In the genomic region with DNA sequence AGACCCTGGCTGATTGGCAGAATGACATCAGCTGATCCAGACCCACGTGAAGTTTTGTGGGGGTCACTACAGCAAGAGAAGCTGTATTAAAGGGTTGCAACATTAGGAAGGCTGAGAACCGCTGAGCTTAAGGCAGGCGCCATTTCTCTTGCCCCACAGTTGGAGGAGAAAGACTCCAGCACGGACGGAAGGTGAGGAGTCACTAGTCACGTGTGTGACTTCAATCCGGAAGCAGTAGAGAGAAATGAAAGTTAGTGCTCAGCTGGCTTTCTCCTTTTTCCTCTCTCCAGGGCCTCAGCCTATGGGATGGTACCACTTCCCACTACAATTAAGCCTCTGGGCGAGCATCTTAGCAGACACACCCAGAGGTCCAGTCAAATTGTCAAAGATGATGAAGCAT, we compare ENCODE assay signal across 25 mouse cellular contexts. TPM values are rescaled to one million over a fixed set of nuclear protein-coding genes. Genes with fewer than 3 reads are reported as not detected.
A peak's percentile ranks its signal among the peaks of the same experiment; 100 is the strongest.
DNase-seq lines count a peak whose midpoint lies in the region; ATAC-seq and TF ChIP-seq lines count a peak whose summit lies in the region.
"Had no signal": no experiment of that assay in that cellular context is flagged by ENCODE, and none has a peak within 500 bp of the region (broad histone marks: within the 10 kb centered on the region; RNA-seq: fewer than 3 reads in every experiment).

No protein-coding gene starts in this region.

- in situ Hi-C loops in CH12.LX (cut with MboI; ENCODE audit: low pct_ligation_motif_present, low pct_unique_long_range_greater_than_20kb, low sequenced_read_pairs), result loop anchor here (5.0 to 10.0 kb wide), 3 partner anchors 50 to 228 kb away; no protein-coding TSS in a partner anchor

- no peak for TF ChIP-seq POLR2A in CH12.LX (IDR thresholded peaks at IDR 0.05; ENCODE audit: low read depth, low read length)

- no peaks in the 10 kb centered on the region for H3K36me3 ChIP-seq in forebrain, embryonic 11.5 days (ENCODE audit: control insufficient read depth, insufficient read depth, low read length)
- H3K36me3 ChIP-seq in forebrain, embryonic 10.5 days (replicated peaks), result no peaks in the 10 kb centered on the region
- H3K36me3 ChIP-seq in kidney, embryonic 15.5 days, result no peaks in the 10 kb centered on the region
- no peaks in the 10 kb centered on the region for H3K36me3 ChIP-seq in CH12.LX (replicated peaks in 1 of 2; ENCODE audit: control insufficient read depth in 1 of 2, insufficient read depth in 1 of 2, low read length in 1 of 2)
- H3K36me3 ChIP-seq: forebrain, embryonic 12.5 days; forebrain, embryonic 15.5 days; G1E; heart, embryonic 12.5 days; heart, embryonic 15.5 days; hindbrain, embryonic 10.5 days; hindbrain, embryonic 13.5 days had no signal

- TF ChIP-seq CTCF in CH12.LX (conservative IDR thresholded peaks at IDR 0.05 in 1 of 2, IDR thresholded peaks at IDR 0.05 in 1 of 2; ENCODE audit: low read depth in 2 of 2, low read length in 2 of 2), result no peak

- no peak overlapping the region for H3K4me2 ChIP-seq in forebrain, embryonic 11.5 days (ENCODE audit: low read depth, low read length, severe bottlenecking)
- no peak overlapping the region for H3K4me2 ChIP-seq in kidney, embryonic 15.5 days
- H3K4me2 ChIP-seq in CH12.LX (ENCODE audit: insufficient read depth, low read depth, poor library complexity, severe bottlenecking), result no peak overlapping the region
- H3K4me2 ChIP-seq: forebrain, embryonic 12.5 days; forebrain, embryonic 15.5 days; heart, embryonic 12.5 days; heart, embryonic 15.5 days; hindbrain, embryonic 13.5 days had no signal

- no peaks in the 10 kb centered on the region for H3K79me2 ChIP-seq in CH12.LX (replicated peaks; ENCODE audit: control insufficient read depth, extremely low read depth, insufficient read depth, poor library complexity, severe bottlenecking)

- H3K9me3 ChIP-seq in forebrain, embryonic 11.5 days (ENCODE audit: control insufficient read depth, low read length), result no peaks in the 10 kb centered on the region
- H3K9me3 ChIP-seq in forebrain, embryonic 10.5 days, result no peaks in the 10 kb centered on the region
- no peaks in the 10 kb centered on the region for H3K9me3 ChIP-seq in kidney, embryonic 15.5 days (replicated peaks)
- H3K9me3 ChIP-seq in CH12.LX (replicated peaks; ENCODE audit: low read length), result no peaks in the 10 kb centered on the region
- H3K9me3 ChIP-seq: forebrain, embryonic 12.5 days; forebrain, embryonic 15.5 days; G1E; heart, embryonic 12.5 days; heart, embryonic 15.5 days; hindbrain, embryonic 10.5 days; hindbrain, embryonic 13.5 days had no signal

- TF ChIP-seq EP300 in CH12.LX (IDR thresholded peaks at IDR 0.05; ENCODE audit: low read length), result no peak

- no peak for TF ChIP-seq RAD21 in CH12.LX (IDR thresholded peaks at IDR 0.05; ENCODE audit: low read depth, low read length)

- 85% methylated on average over 8 of the region's 8 CpGs for WGBS in forebrain, embryonic 11.5 days
- WGBS in forebrain, embryonic 10.5 days, result 90% methylated on average over 8 of the region's 8 CpGs
- 87% methylated on average over 8 of the region's 8 CpGs for WGBS in kidney, embryonic 15.5 days

- no peak for ATAC-seq in forebrain, embryonic 11.5 days (replicated peaks; ENCODE audit: low FRiP score)
- no peak for ATAC-seq in kidney, embryonic 15.5 days (replicated peaks; ENCODE audit: low FRiP score)
- peak; percentile 76 for ATAC-seq in megakaryocyte, adult 5-6 weeks (ENCODE audit: poor library complexity, severe bottlenecking)
- ATAC-seq: forebrain, embryonic 15.5 days; hindbrain, embryonic 16.5 days; inflammation-experienced regulatory T-cells, adult 6 months had no signal

- no peak overlapping the region for H3K4me3 ChIP-seq in forebrain, embryonic 11.5 days (ENCODE audit: low read depth, low read length)
- H3K4me3 ChIP-seq in forebrain, embryonic 10.5 days, result no peak overlapping the region
- no peak overlapping the region for H3K4me3 ChIP-seq in kidney, embryonic 15.5 days (replicated peaks)
- no peak overlapping the region for H3K4me3 ChIP-seq in CH12.LX (replicated peaks in 1 of 3; ENCODE audit: low read depth in 2 of 3, low read length in 2 of 3, poor library complexity in 1 of 3)
- H3K4me3 ChIP-seq: forebrain, embryonic 12.5 days; forebrain, embryonic 15.5 days; heart, embryonic 12.5 days; heart, embryonic 15.5 days; hindbrain, embryonic 10.5 days; hindbrain, embryonic 13.5 days had no signal

- dilution Hi-C loops in CH12.LX (cut with MboI; ENCODE audit: extremely low pct_ligation_motif_present, extremely low pct_unique_long_range_greater_than_20kb, low sequenced_read_pairs), result no loop called here

- no peak overlapping the region for H3K27ac ChIP-seq in forebrain, embryonic 11.5 days (ENCODE audit: low read depth, low read length)
- H3K27ac ChIP-seq in forebrain, embryonic 10.5 days, result no peak overlapping the region
- H3K27ac ChIP-seq in kidney, embryonic 15.5 days, result peak overlapping the region; percentile 68; the same call in 1 of the 2 replicates
- no peak overlapping the region for H3K27ac ChIP-seq in CH12.LX (ENCODE audit: insufficient read depth, low read depth)
- H3K27ac ChIP-seq: forebrain, embryonic 12.5 days; forebrain, embryonic 15.5 days; heart, embryonic 15.5 days; hindbrain, embryonic 10.5 days; hindbrain, embryonic 13.5 days had no signal

- no peak overlapping the region for H3K9ac ChIP-seq in forebrain, embryonic 11.5 days (ENCODE audit: low read length)
- H3K9ac ChIP-seq in kidney, embryonic 15.5 days, result no peak overlapping the region
- H3K9ac ChIP-seq in CH12.LX (ENCODE audit: insufficient read depth, low read depth), result no peak overlapping the region
- H3K9ac ChIP-seq: forebrain, embryonic 12.5 days; forebrain, embryonic 15.5 days; heart, embryonic 12.5 days; heart, embryonic 15.5 days; hindbrain, embryonic 13.5 days had no signal

- no peaks in the 10 kb centered on the region for H3K4me1 ChIP-seq in forebrain, embryonic 11.5 days (replicated peaks; ENCODE audit: control insufficient read depth, insufficient read depth, low read length)
- H3K4me1 ChIP-seq in forebrain, embryonic 10.5 days, result peaks cover 7% of the 10 kb centered on the region
- H3K4me1 ChIP-seq in kidney, embryonic 15.5 days, result peaks cover 33% of the 10 kb centered on the region
- peaks cover 2 to 8% of the 10 kb centered on the region in 2 experiments; a peak in 3 of 4 replicates for H3K4me1 ChIP-seq in CH12.LX (ENCODE audit: control insufficient read depth in 1 of 2, insufficient read depth in 2 of 2)
- H3K4me1 ChIP-seq: forebrain, embryonic 12.5 days; forebrain, embryonic 15.5 days; hindbrain, embryonic 13.5 days had no signal

- DNase-seq in forebrain, embryonic 11.5 days (ENCODE audit: low spot score), result peak; percentile 29
- DNase-seq in forebrain, embryonic 10.5 days (ENCODE audit: extremely low spot score, low spot score), result no peak
- no peak for DNase-seq in kidney, adult 18-20 months
- DNase-seq in CH12.LX (ENCODE audit: extremely low read depth), result no peak
- DNase-seq in lung, postnatal 4 days, result no peak
- DNase-seq in adrenal gland, postnatal 25 days, result no peak
- DNase-seq: adrenal gland, adult 2 months; adrenal gland, postnatal 14 days; cerebellum, adult 18-20 months; cerebellum, adult 9-10 months; cerebellum, postnatal 14 days; gastrocnemius, postnatal 25 days; heart, postnatal 10 days; heart, postnatal 36 days had no signal

- H3K27me3 ChIP-seq in forebrain, embryonic 11.5 days (ENCODE audit: control insufficient read depth, insufficient read depth, low read length), result no peaks in the 10 kb centered on the region
- no peaks in the 10 kb centered on the region for H3K27me3 ChIP-seq in forebrain, embryonic 10.5 days (ENCODE audit: poor library complexity, severe bottlenecking)
- no peaks in the 10 kb centered on the region for H3K27me3 ChIP-seq in kidney, embryonic 15.5 days
- H3K27me3 ChIP-seq in CH12.LX (replicated peaks), result peaks cover 3% of the 10 kb centered on the region
- H3K27me3 ChIP-seq: forebrain, embryonic 12.5 days; forebrain, embryonic 15.5 days; hindbrain, embryonic 13.5 days had no signal

TF ChIP-seq in CH12.LX, 34 proteins besides CTCF, POLR2A, EP300 and RAD21:
- TF ChIP-seq E2F4 (IDR thresholded peaks at IDR 0.05; ENCODE audit: insufficient replicate concordance, low read depth, low read length), result no peak
- peak; percentile 61 for TF ChIP-seq BHLHE40 (IDR thresholded peaks at IDR 0.05; ENCODE audit: low read depth, low read length)

RNA-seq across cellular contexts. Expression of gene Tmem106c, which starts 21.5 kb away (rescaled TPM):
- polyA plus RNA-seq in forebrain, embryonic 11.5 days (2014; fragmentation: Nextera tagmentation; extraction: Ambion mirVana), result 44.5 and 47.8 TPM in 2 replicates
- 39.2 and 43.2 TPM in 2 replicates for polyA plus RNA-seq in forebrain, embryonic 10.5 days (2016; fragmentation: Nextera tagmentation; extraction: Ambion mirVana)
- 46.5 and 51.7 TPM in 2 replicates for polyA plus RNA-seq in kidney, embryonic 15.5 days (2015; fragmentation: Nextera tagmentation; extraction: Ambion mirVana)
- total RNA-seq in CH12.LX (2012; rRNA removed) (16.9 and 25.7 TPM in 2 replicates), CH12.LX (2014; rRNA removed) (21.2 and 25.5 TPM in 2 replicates)
- polyA plus RNA-seq in CH12.LX (2012; ENCODE audit: insufficient read length, low read depth), result 17.9 and 18.5 TPM in 2 replicates
- total RNA-seq in megakaryocyte, adult 5-6 weeks (2015), result 12.4 and 18.5 TPM in 2 replicates
- 13.5 and 14.1 TPM in 2 replicates for total RNA-seq in megakaryocyte, adult 5-6 weeks (2017)
- 43.9 and 68.2 TPM in 2 replicates for total RNA-seq in adrenal gland, postnatal 25 days (2021)

RNA-seq across cellular contexts. Expression of gene Vdr, which starts 32.1 kb away (rescaled TPM):
- polyA plus RNA-seq in forebrain, embryonic 11.5 days (2014; fragmentation: Nextera tagmentation; extraction: Ambion mirVana), result 0.17 and 0.33 TPM in 2 replicates
- 0.49 and 0.67 TPM in 2 replicates for polyA plus RNA-seq in forebrain, embryonic 10.5 days (2016; fragmentation: Nextera tagmentation; extraction: Ambion mirVana)
- 6.5 and 7.2 TPM in 2 replicates for polyA plus RNA-seq in kidney, embryonic 15.5 days (2015; fragmentation: Nextera tagmentation; extraction: Ambion mirVana)
- total RNA-seq in CH12.LX (2012; rRNA removed) (0.63 and 0.68 TPM in 2 replicates), CH12.LX (2014; rRNA removed) (0.52 and 0.61 TPM in 2 replicates)
- polyA plus RNA-seq in CH12.LX (2012; ENCODE audit: insufficient read length, low read depth), result 1.3 and 1.7 TPM in 2 replicates
- 2.1 and 4.1 TPM in 2 replicates for total RNA-seq in megakaryocyte, adult 5-6 weeks (2015)
- total RNA-seq in megakaryocyte, adult 5-6 weeks (2017), result 0.59 and 1.4 TPM in 2 replicates
- total RNA-seq in adrenal gland, postnatal 25 days (2021), result 6.0 and 8.0 TPM in 2 replicates
